Mouse (Mus musculus) bone marrow, adult 2 months (tissue): Measurements from ENCODE around the gene Gm45837.

Experiments used
- CTCF ChIP-seq: fragments of 200-500 bp; IDR thresholded peaks from 2 replicates; pipeline ENCODE4 v1.5.1; 2011; ENCODE audit warnings: low read length, control low read depth; ENCODE audit not compliant: control insufficient read depth, insufficient read depth
- POLR2A ChIP-seq: fragments of 200-500 bp; IDR thresholded peaks from 2 replicates; pipeline ENCODE4 v1.6.1; 2011; ENCODE audit warnings: low read depth, mild to moderate bottlenecking, control low read depth, low read length, borderline replicate concordance; ENCODE audit not compliant: control insufficient read depth

GRCm38 (mm10) chr7:101459305-101459813 is 48.7 kb downstream of the Gm45837 start:
- TF ChIP-seq POLR2A (no peak), CTCF (no peak)
